Mouse (Mus musculus) small intestine, adult 2 months (tissue): Measurements from ENCODE around the gene Bcl2l13.

Source experiments
- CTCF ChIP-seq: fragments of 200-500 bp; IDR thresholded peaks from 2 replicates; pipeline ENCODE4 v1.5.1; 2012; ENCODE audit warnings: low read depth, mild to moderate bottlenecking, control low read depth, inconsistent platforms, low read length, moderate library complexity, mixed read lengths; ENCODE audit not compliant: insufficient replicate concordance, insufficient read length; ENCODE audit errors: extremely low read depth
- POLR2A ChIP-seq: fragments of 200-500 bp; IDR thresholded peaks from 2 replicates; pipeline ENCODE4 v1.6.1; 2012; ENCODE audit warnings: low read depth, mild to moderate bottlenecking, control low read depth, inconsistent platforms, low read length, moderate library complexity

- TF ChIP-seq CTCF, result no peak
- no peak for TF ChIP-seq POLR2A
Observed at GRCm38 (mm10) chr6:120886696-120887095, 50.7 kb downstream of the Bcl2l13 start.
